Mouse (Mus musculus) R1 (cell line): ENCODE measurements around the gene Vmn2r26.
"Not testable (repeated sequence)": the region's sequence is repeated elsewhere in the genome, so short reads cannot be mapped to it uniquely, and the experiment has no call there.

Experiments
- DNase-seq: peaks from one replicate; pipeline ENCODE4 v3.0.0-alpha.2; 2018; ENCODE audit warnings: low read depth, low spot score

Gene Vmn2r26

GRCm38 (mm10) chr6:124024268-124024667 lies at the start of gene Vmn2r26:
Gene Vmn2r26, plus strand, starts transcription at chr6:124024568.
- not testable (repeated sequence) for DNase-seq

GRCm38 (mm10) chr6:124020841-124021240 lies 3.5 kb upstream of the Vmn2r26 start:
- peak; percentile 75 for DNase-seq

- DNase-seq: no peak
Observed at GRCm38 (mm10) chr6:124048388-124048787, 24.0 kb downstream of the Vmn2r26 start.

GRCm38 (mm10) chr6:124053611-124054010 lies 29.2 kb downstream of the Vmn2r26 start:
- DNase-seq: not testable (repeated sequence)

GRCm38 (mm10) chr6:124102334-124102733 lies 78.0 kb downstream of the Vmn2r26 start:
- no peak for DNase-seq
